Mouse (Mus musculus) spleen, adult 18-20 months (tissue): ENCODE results near the gene Fam114a1.
A peak's percentile ranks its signal among the peaks of the same experiment; 100 is the strongest.

Experiments
- DNase-seq, 2 experiments: peaks; one replicate each; pipeline ENCODE4 v3.0.0; 2022; ENCODE audit warnings: mixed read lengths in 2 of 2

Fam114a1 gene

GRCm38 (mm10) chr5:65006011-65006491, 36.2 kb downstream of the Fam114a1 start:
- no peak for DNase-seq

GRCm38 (mm10) chr5:65011901-65012573, 42.2 kb downstream of the Fam114a1 start:
- no peak for DNase-seq

- DNase-seq, result no peak
These were observed 45.6 kb downstream of the Fam114a1 start for GRCm38 (mm10) chr5:65015508-65015907.

- DNase-seq, result no peak
These were observed 49.2 kb downstream of the Fam114a1 start for GRCm38 (mm10) chr5:65019109-65019508.

- DNase-seq, result peak in 1 of 2 experiments; percentile 13
These were observed 50.0 kb downstream of the Fam114a1 start for GRCm38 (mm10) chr5:65019823-65020222.

GRCm38 (mm10) chr5:65022006-65022405, 52.1 kb downstream of the Fam114a1 start:
- no peak for DNase-seq

GRCm38 (mm10) chr5:65024641-65025040, 54.8 kb downstream of the Fam114a1 start:
- DNase-seq, result no peak

GRCm38 (mm10) chr5:65025916-65026315, 56.0 kb downstream of the Fam114a1 start:
- DNase-seq, result peak; percentile 39 to 42

GRCm38 (mm10) chr5:65026776-65027175, 56.9 kb downstream of the Fam114a1 start:
- no peak for DNase-seq

GRCm38 (mm10) chr5:65028019-65028418, 58.1 kb downstream of the Fam114a1 start:
- no peak for DNase-seq

GRCm38 (mm10) chr5:65036597-65036996, 66.7 kb downstream of the Fam114a1 start:
- no peak for DNase-seq

GRCm38 (mm10) chr5:65038305-65038704, 68.4 kb downstream of the Fam114a1 start:
- no peak for DNase-seq

GRCm38 (mm10) chr5:65038811-65039571, 69.1 kb downstream of the Fam114a1 start:
- no peak for DNase-seq

GRCm38 (mm10) chr5:65040463-65040862, 70.6 kb downstream of the Fam114a1 start:
- DNase-seq, result peak; percentile 20 to 50

GRCm38 (mm10) chr5:65043407-65043895, 73.6 kb downstream of the Fam114a1 start:
- no peak for DNase-seq

GRCm38 (mm10) chr5:65045642-65046370, 75.9 kb downstream of the Fam114a1 start:
- no peak for DNase-seq

- DNase-seq, result no peak
These were observed 76.8 kb downstream of the Fam114a1 start for GRCm38 (mm10) chr5:65046442-65047284.

GRCm38 (mm10) chr5:65047285-65047855, 77.5 kb downstream of the Fam114a1 start:
- no peak for DNase-seq

GRCm38 (mm10) chr5:65049880-65050279, 80.0 kb downstream of the Fam114a1 start:
- no peak for DNase-seq

GRCm38 (mm10) chr5:65051513-65051912, 81.6 kb downstream of the Fam114a1 start:
- DNase-seq, result no peak

GRCm38 (mm10) chr5:65057596-65057995, 87.7 kb downstream of the Fam114a1 start:
- no peak for DNase-seq

GRCm38 (mm10) chr5:65059806-65060205, 89.9 kb downstream of the Fam114a1 start:
- DNase-seq, result no peak
